Mouse (Mus musculus) spleen, adult 2 months (tissue): ENCODE results near the gene Msantd2. TPM values are rescaled to one million over a fixed set of nuclear protein-coding genes. Genes with fewer than 3 reads are reported as not detected.

Experiments
- DNase-seq, 2 experiments: peaks; one replicate each; pipeline versions ENCODE4 v3.0.0 to v3.0.0-alpha.2; 2012 to 2021; ENCODE audit warnings: low spot score in 2 of 2, low read depth in 1 of 2
- H3K27ac ChIP-seq: fragments of 200-500 bp; 2 replicates; pipeline ENCODE4 v1.5.1; 2012; ENCODE audit warnings: low read length, inconsistent platforms; ENCODE audit not compliant: insufficient read depth
- H3K27me3 ChIP-seq: fragments of 200-500 bp; 2 replicates; pipeline ENCODE4 v1.6.1; 2012; ENCODE audit warnings: mild to moderate bottlenecking, moderate library complexity, low read length, inconsistent platforms; ENCODE audit not compliant: control insufficient read depth, insufficient read depth
- H3K36me3 ChIP-seq: fragments of 200-500 bp; 2 replicates; pipeline ENCODE4 v1.6.1; 2012; ENCODE audit warnings: mild to moderate bottlenecking, low read length, inconsistent platforms; ENCODE audit not compliant: control insufficient read depth, insufficient read depth
- H3K4me1 ChIP-seq: fragments of 200-500 bp; 2 replicates; pipeline ENCODE4 v1.6.1; 2011; ENCODE audit warnings: inconsistent platforms; ENCODE audit not compliant: control insufficient read depth, insufficient read depth, insufficient read length
- H3K4me3 ChIP-seq: fragments of 200-500 bp; 2 replicates; pipeline ENCODE4 v1.5.1; 2011; ENCODE audit warnings: mild to moderate bottlenecking, inconsistent platforms; ENCODE audit not compliant: insufficient read depth, insufficient read length; ENCODE audit errors: extremely low read depth
- CTCF ChIP-seq: fragments of 200-500 bp; IDR thresholded peaks from 2 replicates; pipeline ENCODE4 v1.5.1; 2011; ENCODE audit warnings: mild to moderate bottlenecking, inconsistent platforms; ENCODE audit not compliant: insufficient read depth, insufficient read length, insufficient replicate concordance; ENCODE audit errors: extremely low read depth
- POLR2A ChIP-seq: fragments of 200-500 bp; IDR thresholded peaks from 2 replicates; pipeline ENCODE4 v1.6.1; 2011; ENCODE audit warnings: low read depth, low read length, inconsistent platforms
- WGBS: fragments of 180-500 bp; shearing (Covaris S2); methylation state at CpG from one replicate; pipeline ENCODE4 v1.1.7; 2018; 5-methylcytosine and 5-hydroxymethylcytosine counted together
- polyA plus RNA-seq: library from polyadenylated mRNA; depleted of rRNA; stranded (reverse); fragments of >200 nt; gene quantifications from 2 replicates; pipeline ENCODE4 v1.2.3, GENCODE M21; 2012

The Msantd2 gene
- polyA plus RNA-seq, 1 experiment: 18.6 TPM

GRCm38 (mm10) chr9:37540701-37541575 is 51.8 kb downstream of the Msantd2 start:
- WGBS: 74% methylated on average over 6 of the region's 6 CpGs
- Histone ChIP-seq H3K4me3 (no peak overlapping the region), H3K4me1 (peaks cover 4% of the 10 kb centered on the region; the same call in 1 of the 2 replicates), H3K27me3 (no peaks in the 10 kb centered on the region), H3K27ac (no peak overlapping the region), H3K36me3 (no peaks in the 10 kb centered on the region)
- no peak for DNase-seq
- no peak for TF ChIP-seq POLR2A
- no peak for TF ChIP-seq CTCF

GRCm38 (mm10) chr9:37541851-37542642 is 52.9 kb downstream of the Msantd2 start:
- Histone ChIP-seq H3K4me1 (peaks cover 4% of the 10 kb centered on the region; the same call in 1 of the 2 replicates), H3K27me3 (no peaks in the 10 kb centered on the region), H3K36me3 (no peaks in the 10 kb centered on the region), H3K27ac (no peak overlapping the region), H3K4me3 (no peak overlapping the region)
- WGBS: 79% methylated on average over 7 of the region's 7 CpGs
- TF ChIP-seq POLR2A: no peak
- TF ChIP-seq CTCF: no peak
- DNase-seq: no peak

GRCm38 (mm10) chr9:37543869-37544440 is 54.8 kb downstream of the Msantd2 start:
- WGBS: 60% methylated on average over 12 of the region's 12 CpGs
- no peaks in the 10 kb centered on the region for H3K36me3 ChIP-seq
- H3K27me3 ChIP-seq: no peaks in the 10 kb centered on the region
- H3K4me1 ChIP-seq: peaks cover 4% of the 10 kb centered on the region; the same call in 1 of the 2 replicates
- no peak overlapping the region for H3K27ac ChIP-seq
- H3K4me3 ChIP-seq: peak overlapping the region; percentile 57; the same call in 1 of the 2 replicates
- DNase-seq: no peak
- TF ChIP-seq POLR2A (no peak), CTCF (no peak)

- no peaks in the 10 kb centered on the region for H3K36me3 ChIP-seq
- no peak for TF ChIP-seq POLR2A
- TF ChIP-seq CTCF: peak; percentile 54; the same call in 1 of the 2 replicates
- peak overlapping the region; percentile 57 for H3K4me3 ChIP-seq
- WGBS: 23% methylated on average over 29 of the region's 29 CpGs
- H3K4me1 ChIP-seq: peaks cover 4% of the 10 kb centered on the region; the same call in 1 of the 2 replicates
- H3K27me3 ChIP-seq: no peaks in the 10 kb centered on the region
- no peak overlapping the region for H3K27ac ChIP-seq
- peak in 1 of 2 experiments; percentile 40 for DNase-seq
Measured at GRCm38 (mm10) chr9:37544447-37545165, 55.5 kb downstream of the Msantd2 start.

- TF ChIP-seq POLR2A: no peak
- no peak for TF ChIP-seq CTCF
- 73% methylated on average over 17 of the region's 17 CpGs for WGBS
Measured at GRCm38 (mm10) chr9:37545166-37545610, 56.1 kb downstream of the Msantd2 start.

More at GRCm38 (mm10) chr9:37545166-37545610, 56.1 kb downstream of the Msantd2 start:
- peak overlapping the region; percentile 57; the same call in 1 of the 2 replicates for H3K4me3 ChIP-seq
- no peak overlapping the region for H3K27ac ChIP-seq
- H3K27me3 ChIP-seq: no peaks in the 10 kb centered on the region
- peaks cover 4% of the 10 kb centered on the region; the same call in 1 of the 2 replicates for H3K4me1 ChIP-seq
- no peaks in the 10 kb centered on the region for H3K36me3 ChIP-seq
- DNase-seq: no peak
